Mouse (Mus musculus) heart, adult 11 months (tissue): ENCODE data around the gene Sirt4.

Source experiments
- DNase-seq: peaks from one replicate; pipeline ENCODE4 v3.0.0; 2022

Gene Sirt4

DNA sequence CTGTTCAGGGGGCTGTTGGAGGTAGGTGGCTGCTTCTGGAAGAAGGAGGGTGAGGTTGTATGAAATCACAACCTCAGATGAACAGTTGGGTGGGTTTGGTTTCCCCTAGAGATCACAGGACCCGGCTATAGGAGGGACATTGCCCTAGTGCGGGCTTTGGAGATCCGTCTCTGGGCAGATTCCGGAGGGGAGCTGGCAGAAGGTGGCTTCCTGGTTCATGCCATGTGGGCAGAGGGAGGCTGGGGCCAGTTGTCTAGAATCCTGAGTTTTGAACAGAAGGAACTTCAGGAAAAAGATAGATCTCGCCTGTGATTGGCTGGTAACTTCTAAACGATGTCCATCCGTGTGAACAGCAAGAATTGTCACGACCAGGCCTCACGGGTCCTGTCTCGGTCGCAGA, 52.1 kb downstream of the Sirt4 start:
- no peak for DNase-seq

DNA sequence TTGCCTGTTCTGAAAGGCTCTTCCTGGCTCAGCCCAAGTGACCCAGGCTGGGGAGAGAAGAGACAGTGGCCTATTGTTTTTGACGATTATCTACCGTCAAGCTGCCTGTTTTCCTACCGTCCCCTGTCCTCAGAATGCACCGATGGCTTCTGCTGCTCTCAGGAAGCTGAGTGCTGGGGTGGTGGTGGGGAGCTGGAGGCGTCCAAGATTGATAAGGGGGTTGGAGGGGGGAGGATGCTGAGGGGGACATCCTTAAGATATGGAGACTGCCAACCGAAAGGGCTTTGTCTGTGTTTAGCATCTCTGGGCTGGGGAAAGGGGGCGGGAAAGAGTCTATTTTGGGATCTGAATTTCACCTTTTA, 52.6 kb downstream of the Sirt4 start:
- DNase-seq = no peak

DNA sequence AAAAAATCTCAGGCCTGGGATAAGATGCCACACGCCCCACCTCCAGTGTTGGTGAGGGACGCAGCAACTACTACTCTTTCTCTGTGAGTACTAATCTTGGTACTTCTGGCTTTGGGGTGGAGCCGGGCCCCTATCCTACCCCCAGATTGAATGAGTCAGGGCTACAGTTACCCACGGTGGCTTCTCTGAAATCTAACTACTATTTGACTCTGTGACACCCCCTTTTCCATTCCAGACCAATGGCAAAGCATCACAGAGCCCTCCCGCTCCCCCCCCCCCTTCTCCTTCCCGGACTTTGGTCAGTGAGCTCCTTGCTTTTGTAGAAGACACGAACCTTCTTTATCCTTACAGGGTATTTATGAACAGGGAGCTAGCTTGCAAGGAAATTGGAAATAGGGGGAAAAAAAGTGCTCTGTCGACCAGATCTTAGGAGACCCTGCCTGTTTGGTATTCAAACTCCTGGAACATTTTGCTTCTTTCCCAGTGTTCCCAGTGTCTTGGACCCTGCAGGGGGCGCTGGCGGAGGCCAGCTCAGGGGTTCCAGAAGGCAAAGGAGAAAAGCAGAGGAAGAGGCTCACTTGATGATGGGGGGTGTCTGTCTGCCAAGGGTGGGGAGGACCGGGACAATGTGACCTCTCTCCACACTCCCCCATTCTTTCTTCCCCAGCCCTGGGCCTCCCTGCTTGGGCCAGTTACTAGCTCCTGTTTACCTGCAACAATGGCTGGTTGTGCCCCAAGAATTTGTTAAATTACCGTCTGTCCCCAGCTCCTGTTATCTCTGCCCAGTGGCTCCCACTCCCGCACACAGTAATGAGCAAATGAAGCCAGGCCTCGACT, 53.2 kb downstream of the Sirt4 start:
- no peak for DNase-seq

DNA sequence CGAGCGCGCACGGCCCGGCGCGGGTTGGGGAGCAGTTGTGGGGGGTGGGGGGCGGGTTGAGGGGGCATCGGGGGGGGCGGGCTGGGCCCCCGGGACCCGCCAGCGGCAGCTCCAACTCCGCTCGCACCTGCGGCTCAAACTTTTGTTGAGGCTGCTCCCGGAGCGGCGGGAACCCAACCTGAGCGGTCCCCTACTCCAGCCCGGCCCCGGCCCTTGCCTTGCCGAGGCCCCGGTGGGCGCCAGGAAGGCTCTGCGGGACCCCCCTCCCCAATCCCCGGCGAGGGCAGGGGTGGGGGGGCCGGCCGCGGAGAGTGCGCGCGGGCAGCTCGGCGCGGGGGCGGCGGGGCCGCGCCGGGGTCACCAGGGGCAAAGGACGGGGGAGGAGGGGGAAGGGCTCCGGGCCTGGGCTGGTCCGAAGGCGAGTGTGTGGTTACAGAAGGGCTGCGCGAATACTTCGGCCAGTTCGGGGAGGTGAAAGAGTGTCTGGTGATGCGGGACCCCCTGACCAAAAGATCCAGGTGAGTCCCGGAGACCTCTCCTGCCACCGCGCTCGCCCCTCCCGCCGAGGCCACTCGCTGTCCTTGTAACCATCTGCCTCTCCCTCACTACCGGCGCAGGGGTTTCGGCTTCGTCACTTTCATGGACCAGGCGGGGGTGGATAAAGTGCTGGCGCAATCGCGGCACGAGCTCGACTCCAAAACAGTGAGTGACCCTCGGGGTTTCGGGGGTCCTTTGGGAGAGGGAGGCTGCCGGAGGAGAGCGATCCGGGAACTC, 54.2 kb downstream of the Sirt4 start:
- no peak for DNase-seq

DNA sequence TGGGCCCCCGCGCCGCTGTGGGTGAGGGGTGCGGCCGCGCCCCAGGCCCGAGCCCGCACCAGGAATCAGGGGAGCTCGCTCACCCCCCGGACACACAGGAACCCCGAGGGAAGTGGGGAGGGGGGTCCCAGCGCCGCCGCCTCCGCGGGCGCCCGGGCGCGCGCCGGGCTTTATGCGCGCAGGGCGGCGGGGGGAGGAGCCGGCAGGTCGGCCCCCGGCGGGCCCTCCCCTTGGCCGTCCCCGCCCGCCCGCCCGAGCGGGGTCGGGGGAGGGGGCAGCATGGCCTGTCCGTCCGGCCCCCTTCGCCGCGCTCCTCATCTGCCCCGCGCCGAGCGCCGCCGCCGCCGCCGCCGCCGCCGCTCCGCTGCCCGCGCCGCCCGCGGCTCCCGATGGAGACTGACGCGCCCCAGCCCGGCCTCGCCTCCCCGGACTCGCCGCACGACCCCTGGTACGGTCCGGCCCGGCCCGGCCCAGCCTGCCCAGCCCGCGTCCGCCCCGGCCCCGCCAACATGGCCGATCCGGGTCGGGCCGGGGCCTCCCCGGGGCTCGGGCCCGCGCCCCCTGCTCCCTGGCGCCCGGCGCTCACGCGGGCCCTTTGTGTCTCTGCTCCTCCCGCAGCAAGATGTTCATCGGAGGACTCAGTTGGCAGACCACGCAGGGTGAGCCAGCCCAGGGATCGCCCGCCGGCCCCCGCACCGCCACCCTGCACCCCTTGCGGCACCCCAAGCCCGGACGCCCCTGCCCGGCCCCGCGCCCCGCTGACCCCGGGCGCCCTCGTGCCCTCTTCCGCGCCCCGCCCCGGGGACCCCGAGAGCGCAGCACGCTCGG, 55.0 kb downstream of the Sirt4 start, which contains the start of gene Msi1:
Gene Msi1, plus strand, starts transcription at position 241 of the 828 bp plus-strand sequence.
- DNase-seq = no peak

DNA sequence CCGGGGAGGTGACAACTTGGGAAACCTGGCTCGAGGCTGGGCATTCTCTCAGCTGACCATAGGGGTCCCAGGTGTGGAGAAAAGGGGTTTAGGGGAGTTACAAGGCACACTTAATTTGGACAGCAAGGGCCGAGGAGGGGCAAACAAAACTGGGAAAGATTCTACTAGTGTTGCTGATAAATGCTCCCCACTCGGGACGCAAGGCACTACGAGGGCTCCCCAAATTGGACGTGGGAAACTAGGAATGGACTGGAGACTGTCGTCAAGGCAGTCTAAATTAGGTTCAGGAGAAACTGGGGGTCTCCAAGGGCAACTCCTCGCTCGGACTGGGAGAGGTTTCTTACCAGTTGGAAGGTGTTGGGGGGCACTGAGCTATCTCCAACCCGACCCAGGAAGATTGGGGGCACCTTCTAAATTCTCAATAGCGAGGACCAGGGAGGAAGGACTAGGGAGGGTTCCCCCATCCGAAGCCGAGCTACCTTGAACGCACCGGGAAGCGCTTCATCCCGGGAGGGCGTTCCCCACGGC, 55.6 kb downstream of the Sirt4 start:
- DNase-seq = no peak
